Mouse (Mus musculus): ENCODE measurements around the gene Mcrip1.
"Not testable (repeated sequence)": the region's sequence is repeated elsewhere in the genome, so short reads cannot be mapped to it uniquely, and the experiment has no call there.

The Mcrip1 gene

GRCm38 (mm10) chr11:120549168-120549945, at the start of gene Mcrip1:
Gene Mcrip1, minus strand, starts transcription at chr11:120549727.
- DNase-seq, result peak; percentile 97

GRCm38 (mm10) chr11:120598990-120599549, 49.5 kb upstream of the Mcrip1 start:
- DNase-seq, result no peak

- DNase-seq, result peak; percentile 94
Measured at GRCm38 (mm10) chr11:120598283-120598989, 48.9 kb upstream of the Mcrip1 start, which contains the start of the genes Alyref and Anapc11. Gene Alyref, minus strand, starts transcription at chr11:120598365. Gene Anapc11, plus strand, starts transcription at chr11:120598421.

- no peak for DNase-seq
Measured at GRCm38 (mm10) chr11:120597240-120598235, 48.0 kb upstream of the Mcrip1 start.

- no peak for DNase-seq
Measured at GRCm38 (mm10) chr11:120588531-120588930, 39.0 kb upstream of the Mcrip1 start.

- no peak for DNase-seq
Measured at GRCm38 (mm10) chr11:120583937-120584336, 34.4 kb upstream of the Mcrip1 start.

- DNase-seq, result not testable (repeated sequence)
Measured at GRCm38 (mm10) chr11:120582982-120583293, 33.4 kb upstream of the Mcrip1 start.

- DNase-seq, result peak; percentile 58
Measured at GRCm38 (mm10) chr11:120582268-120582981, 32.9 kb upstream of the Mcrip1 start.

GRCm38 (mm10) chr11:120581490-120582267, 32.2 kb upstream of the Mcrip1 start, which contains the start of gene Arhgdia:
Gene Arhgdia, minus strand, starts transcription at chr11:120581624.
- DNase-seq, result peak; percentile 90

- DNase-seq, result peak; percentile 60
Measured at GRCm38 (mm10) chr11:120580871-120581331, 31.4 kb upstream of the Mcrip1 start.

GRCm38 (mm10) chr11:120580190-120580589, 30.7 kb upstream of the Mcrip1 start:
- DNase-seq, result no peak

GRCm38 (mm10) chr11:120579316-120580107, 30.0 kb upstream of the Mcrip1 start:
- DNase-seq, result peak; percentile 86

- DNase-seq, result no peak
Measured at GRCm38 (mm10) chr11:120578694-120579243, 29.2 kb upstream of the Mcrip1 start.

- no peak for DNase-seq
Measured at GRCm38 (mm10) chr11:120578024-120578693, 28.6 kb upstream of the Mcrip1 start.

- DNase-seq, result no peak
Measured at GRCm38 (mm10) chr11:120577211-120578023, 27.9 kb upstream of the Mcrip1 start.

GRCm38 (mm10) chr11:120576365-120576981, 26.9 kb upstream of the Mcrip1 start:
- no peak for DNase-seq

GRCm38 (mm10) chr11:120575940-120576339, 26.4 kb upstream of the Mcrip1 start:
- DNase-seq, result no peak

- DNase-seq, result no peak
Measured at GRCm38 (mm10) chr11:120575046-120575445, 25.5 kb upstream of the Mcrip1 start.

Data from lung, postnatal 14 days (tissue).